Mouse (Mus musculus) limb, embryonic 12.5 days (tissue): Measurements from ENCODE around the gene Slc27a3. TPM values are rescaled to one million over a fixed set of nuclear protein-coding genes. Genes with fewer than 3 reads are reported as not detected.

Source experiments
- ATAC-seq: fragments of 200-750 bp; cut with Nextera tagmentation; 2 replicates; pipeline ENCODE4 v1.8.0; 2017; ENCODE audit warnings: low read depth, moderate TSS enrichment; ENCODE audit not compliant: insufficient number of reproducible peaks, insufficient read depth, low FRiP score, low TSS enrichment
- H3K27ac ChIP-seq: fragments of 300-500 bp; sonication (generic); 2 replicates; pipeline ENCODE4 v1.5.1; 2016; ENCODE audit warnings: mild to moderate bottlenecking, moderate library complexity
- H3K27me3 ChIP-seq: fragments of 300-500 bp; sonication (generic); 2 replicates; pipeline ENCODE4 v1.6.1; 2016; ENCODE audit warnings: mild to moderate bottlenecking, moderate library complexity
- H3K36me3 ChIP-seq: fragments of 300-500 bp; sonication (generic); 2 replicates; pipeline ENCODE4 v1.6.1; 2016; ENCODE audit warnings: mild to moderate bottlenecking, moderate library complexity
- H3K4me1 ChIP-seq: fragments of 300-500 bp; sonication (generic); replicated peaks from 2 replicates; pipeline ENCODE4 v1.6.1; 2016
- H3K4me2 ChIP-seq: fragments of 300-500 bp; sonication (generic); 2 replicates; pipeline ENCODE4 v1.6.1; 2016; ENCODE audit warnings: mild to moderate bottlenecking, moderate library complexity
- H3K4me3 ChIP-seq: fragments of 300-500 bp; sonication (generic); replicated peaks from 2 replicates; pipeline ENCODE4 v1.5.1; 2016; ENCODE audit warnings: mild to moderate bottlenecking
- H3K9ac ChIP-seq: fragments of 300-500 bp; sonication (generic); replicated peaks from 2 replicates; pipeline ENCODE4 v1.6.1; 2016; ENCODE audit warnings: mild to moderate bottlenecking, moderate library complexity
- H3K9me3 ChIP-seq: fragments of 300-500 bp; sonication (generic); 2 replicates; pipeline ENCODE4 v1.6.1; 2016; ENCODE audit warnings: mild to moderate bottlenecking, moderate library complexity
- WGBS: fragments of 180-500 bp; shearing (Covaris S2); methylation state at CpG from one replicate; pipeline ENCODE4 v1.1.7; 2016; 5-methylcytosine and 5-hydroxymethylcytosine counted together
- polyA plus RNA-seq: library from polyadenylated mRNA; unstranded; fragments of >200 nt; fragmentation: Nextera tagmentation; extraction: Ambion mirVana; gene quantifications from 2 replicates; pipeline ENCODE4 v1.2.1, GENCODE M21; 2016

Gene Slc27a3
- polyA plus RNA-seq, 1 experiment from 2014 or later, result 43.6 TPM

DNA sequence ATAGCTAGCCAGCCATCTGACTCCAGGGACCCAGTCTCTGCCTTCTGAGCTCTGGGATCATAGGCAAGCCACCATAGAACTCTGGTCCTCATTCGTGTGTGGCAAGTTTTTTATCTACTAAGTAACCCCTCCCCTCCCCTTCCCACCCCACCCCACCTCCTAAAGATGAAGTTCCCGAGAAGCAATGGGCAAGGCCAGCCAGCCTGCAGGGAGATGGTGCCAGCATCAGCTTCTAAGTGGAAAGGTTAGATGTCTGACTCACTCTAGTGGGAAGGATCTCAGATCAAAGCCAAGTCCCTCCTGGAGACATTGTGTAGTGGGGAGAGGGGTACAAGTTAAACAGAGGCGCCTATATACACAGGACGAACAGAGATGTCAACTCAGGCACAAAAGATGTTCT lies 1.3 kb upstream of the Slc27a3 start:
- Histone ChIP-seq H3K27ac (peak overlapping the region; percentile 99), H3K9ac (peak overlapping the region; percentile 87; the same call in 1 of the 2 replicates), H3K36me3 (peaks cover 65% of the 10 kb centered on the region), H3K4me1 (peaks cover 36% of the 10 kb centered on the region), H3K4me3 (0 out of 2 replicates have a peak overlapping the region, but pooled peaks have one; percentile 69), H3K9me3 (no peaks in the 10 kb centered on the region), H3K4me2 (peak overlapping the region; percentile 83; the same call in 1 of the 2 replicates), H3K27me3 (no peaks in the 10 kb centered on the region)
- WGBS, result 52% methylated on average over 4 of the region's 4 CpGs
- ATAC-seq, result no peak

DNA sequence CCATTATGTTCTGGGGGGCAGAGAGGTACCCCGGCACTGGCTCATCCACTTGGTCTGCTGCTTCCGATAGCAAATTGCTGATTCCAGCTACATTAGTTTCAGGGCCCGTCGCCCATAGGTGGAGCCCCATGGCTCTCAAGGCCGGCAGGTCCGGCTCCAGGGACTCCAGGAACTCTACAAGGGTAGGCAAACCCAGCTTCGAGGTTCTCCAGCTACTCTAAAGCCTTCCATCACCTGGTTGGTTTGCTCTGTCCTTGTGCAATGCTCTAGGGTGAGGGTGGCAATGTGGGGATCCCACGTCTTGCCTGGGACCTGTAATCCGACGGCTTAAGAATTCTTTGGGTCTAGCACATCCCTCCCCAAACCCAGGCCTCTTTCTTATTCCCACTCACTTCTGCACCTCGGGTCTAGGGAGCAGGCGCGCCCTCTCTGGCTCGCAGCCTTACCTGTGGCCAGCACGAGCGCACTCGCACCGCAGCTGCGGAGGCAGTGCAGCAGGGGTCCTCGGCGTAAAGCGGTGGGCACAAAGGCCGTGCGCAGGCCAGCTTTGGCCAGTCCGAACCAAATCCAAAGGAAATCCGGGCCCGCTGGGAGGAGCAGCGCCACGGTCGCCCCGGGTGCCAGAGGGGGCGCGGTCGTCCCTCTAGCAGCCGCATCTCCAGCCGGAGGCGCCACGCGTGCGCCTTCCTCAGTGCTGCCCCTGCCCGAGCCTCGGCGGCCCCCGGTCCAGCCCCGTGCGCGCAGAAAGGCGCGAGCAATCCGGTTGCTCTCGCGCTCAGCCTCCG lies 820 bp downstream of the Slc27a3 start:
- Histone ChIP-seq H3K4me1 (peaks cover 36% of the 10 kb centered on the region), H3K9me3 (no peaks in the 10 kb centered on the region), H3K27ac (peak overlapping the region; percentile 99), H3K36me3 (peaks cover 60% of the 10 kb centered on the region), H3K4me3 (peak overlapping the region; percentile 69), H3K4me2 (peak overlapping the region; percentile 83), H3K27me3 (no peaks in the 10 kb centered on the region), H3K9ac (peak overlapping the region; percentile 87)
- peak; percentile 56; the same call in 1 of the 2 replicates for ATAC-seq
- WGBS, result 3% methylated on average over 53 of the region's 53 CpGs

DNA sequence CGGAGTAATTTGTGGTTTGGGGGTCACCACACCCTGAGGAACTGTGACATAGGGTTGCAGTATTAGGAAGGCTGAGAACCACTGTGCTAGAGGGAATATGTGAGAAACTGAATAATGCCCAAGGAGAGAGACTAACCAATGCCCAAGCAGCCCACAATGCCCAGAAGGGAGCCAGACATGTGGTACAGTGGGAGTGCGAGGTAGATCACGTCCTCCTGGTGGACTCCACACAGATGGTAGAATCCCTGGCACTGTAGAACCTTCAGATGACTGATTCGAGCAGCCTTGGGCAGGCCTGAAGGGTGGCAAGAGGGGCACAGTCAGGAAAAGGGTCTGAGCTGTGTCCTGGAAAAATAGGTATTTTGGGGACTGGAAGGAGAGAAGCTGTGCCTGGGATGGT lies 1.5 kb downstream of the Slc27a3 start:
- H3K27me3 ChIP-seq, result no peaks in the 10 kb centered on the region
- H3K4me2 ChIP-seq, result peak overlapping the region; percentile 83
- whole genome bisulfite sequencing, result 81% methylated on average over 4 of the region's 4 CpGs
- H3K4me3 ChIP-seq, result peak overlapping the region; percentile 69
- H3K36me3 ChIP-seq, result peaks cover 52% of the 10 kb centered on the region
- H3K9ac ChIP-seq, result peak overlapping the region; percentile 87; the same call in 1 of the 2 replicates
- H3K27ac ChIP-seq, result no peak overlapping the region
- ATAC-seq, result no peak
- peaks cover 36% of the 10 kb centered on the region for H3K4me1 ChIP-seq
- no peaks in the 10 kb centered on the region for H3K9me3 ChIP-seq

DNA sequence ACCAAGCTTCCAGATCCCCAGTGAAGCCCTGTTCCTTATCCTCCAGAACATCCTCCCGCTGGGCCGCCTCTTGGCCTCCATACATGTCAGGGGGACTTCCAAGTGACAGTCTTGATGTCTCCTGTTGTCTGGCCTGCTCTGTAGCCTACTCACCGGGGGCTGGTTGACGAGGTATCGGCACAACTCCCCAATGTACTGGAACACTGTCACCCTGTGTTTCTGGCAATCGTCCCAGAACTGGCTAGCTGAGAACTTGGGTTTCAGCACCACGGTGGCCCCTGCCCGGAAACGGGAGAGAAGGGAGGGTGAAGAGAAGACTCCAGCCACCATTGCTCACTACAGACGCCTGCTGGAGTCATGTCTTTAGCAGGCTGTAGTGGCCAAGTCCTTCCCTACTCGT lies 2.3 kb downstream of the Slc27a3 start:
- Histone ChIP-seq H3K4me3 (peak overlapping the region; percentile 69; the same call in 1 of the 2 replicates), H3K9ac (no peak overlapping the region), H3K27ac (no peak overlapping the region), H3K4me2 (peak overlapping the region; percentile 83), H3K27me3 (no peaks in the 10 kb centered on the region), H3K9me3 (no peaks in the 10 kb centered on the region), H3K4me1 (peaks cover 36% of the 10 kb centered on the region), H3K36me3 (peaks cover 45% of the 10 kb centered on the region)
- no peak for ATAC-seq
- 79% methylated on average over 11 of the region's 11 CpGs for WGBS

DNA sequence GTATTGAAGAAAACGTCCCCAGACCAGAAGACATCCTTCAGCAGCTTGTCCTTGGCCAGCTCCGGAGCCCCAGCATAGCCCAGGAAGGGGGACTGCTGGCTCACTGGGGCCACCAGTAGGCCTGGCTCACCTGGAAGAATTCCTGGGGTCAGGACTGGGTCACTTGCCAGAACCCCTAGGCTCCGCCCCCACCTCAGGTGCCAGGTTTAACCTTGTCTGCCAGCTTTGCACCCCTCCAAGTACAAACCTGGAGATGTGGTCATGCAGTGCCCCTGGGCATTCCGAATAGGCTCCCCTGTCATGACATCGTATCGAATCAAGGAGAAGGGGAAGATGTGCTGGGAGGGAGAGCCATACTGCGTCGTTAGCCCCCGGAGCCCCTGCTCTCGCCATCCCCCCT lies 2.9 kb downstream of the Slc27a3 start:
- H3K4me3 ChIP-seq, result no peak overlapping the region
- WGBS, result 92% methylated on average over 10 of the region's 10 CpGs
- H3K4me1 ChIP-seq, result peaks cover 36% of the 10 kb centered on the region
- ATAC-seq, result no peak
- no peaks in the 10 kb centered on the region for H3K9me3 ChIP-seq
- no peaks in the 10 kb centered on the region for H3K27me3 ChIP-seq
- no peak overlapping the region for H3K9ac ChIP-seq
- no peak overlapping the region for H3K27ac ChIP-seq
- no peak overlapping the region for H3K4me2 ChIP-seq
- H3K36me3 ChIP-seq, result peaks cover 39% of the 10 kb centered on the region

DNA sequence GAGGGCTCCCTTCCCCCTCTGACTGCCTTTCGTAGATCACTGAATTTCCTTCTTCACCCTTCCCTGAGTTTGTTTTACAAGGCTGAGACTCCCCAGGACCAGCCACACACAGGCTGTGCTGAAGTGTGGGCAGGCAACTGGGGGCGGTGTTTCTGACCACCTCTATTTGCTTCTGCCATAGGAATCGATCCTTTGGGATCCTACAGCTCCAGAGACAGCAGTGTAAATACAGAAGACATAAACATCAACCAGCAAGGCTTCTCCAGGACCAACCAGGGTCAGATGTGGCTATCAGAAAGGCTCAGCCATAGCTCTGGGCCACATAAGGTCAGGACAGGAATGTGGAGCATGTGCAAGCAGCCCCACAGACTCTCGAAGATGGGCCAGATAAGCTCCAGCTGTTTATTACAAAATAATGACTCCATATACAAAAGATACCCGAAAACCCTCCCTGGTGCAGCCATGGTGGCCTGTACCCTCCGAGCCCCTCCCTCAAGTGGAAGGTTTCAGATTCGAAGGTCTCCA lies 4.8 kb downstream of the Slc27a3 start:
- Histone ChIP-seq H3K9me3 (no peaks in the 10 kb centered on the region), H3K9ac (no peak overlapping the region), H3K4me3 (no peak overlapping the region), H3K4me2 (no peak overlapping the region), H3K27ac (no peak overlapping the region), H3K36me3 (peaks cover 29% of the 10 kb centered on the region), H3K4me1 (peaks cover 23% of the 10 kb centered on the region), H3K27me3 (no peaks in the 10 kb centered on the region)
- WGBS, result 68% methylated on average over 7 of the region's 7 CpGs
- ATAC-seq, result no peak

DNA sequence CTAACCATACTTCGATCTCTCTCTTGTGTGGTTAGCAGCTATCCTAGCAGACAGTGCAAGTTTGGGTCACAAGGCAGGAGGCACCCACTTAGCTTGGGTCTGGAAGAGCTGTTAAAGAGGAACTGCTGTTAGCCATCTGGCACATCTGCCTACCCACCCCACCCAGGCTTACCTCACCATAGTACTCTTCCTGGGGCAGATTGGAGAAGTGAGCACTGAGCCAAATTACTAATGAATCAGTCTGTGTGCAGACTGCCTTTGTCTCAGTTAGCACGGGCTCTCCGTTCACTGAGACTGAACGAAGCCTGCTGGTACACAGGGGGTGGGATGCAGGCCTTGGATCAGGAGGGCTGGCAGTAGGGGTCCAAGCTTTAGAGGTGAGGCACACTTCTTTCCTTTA lies 6.0 kb downstream of the Slc27a3 start:
- Histone ChIP-seq H3K9ac (no peak overlapping the region), H3K36me3 (peaks cover 29% of the 10 kb centered on the region), H3K27ac (no peak overlapping the region), H3K4me2 (no peak overlapping the region), H3K9me3 (no peaks in the 10 kb centered on the region), H3K4me3 (no peak overlapping the region), H3K4me1 (peaks cover 17% of the 10 kb centered on the region), H3K27me3 (no peaks in the 10 kb centered on the region)
- WGBS, result 86% methylated on average over 4 of the region's 4 CpGs
- ATAC-seq, result no peak

DNA sequence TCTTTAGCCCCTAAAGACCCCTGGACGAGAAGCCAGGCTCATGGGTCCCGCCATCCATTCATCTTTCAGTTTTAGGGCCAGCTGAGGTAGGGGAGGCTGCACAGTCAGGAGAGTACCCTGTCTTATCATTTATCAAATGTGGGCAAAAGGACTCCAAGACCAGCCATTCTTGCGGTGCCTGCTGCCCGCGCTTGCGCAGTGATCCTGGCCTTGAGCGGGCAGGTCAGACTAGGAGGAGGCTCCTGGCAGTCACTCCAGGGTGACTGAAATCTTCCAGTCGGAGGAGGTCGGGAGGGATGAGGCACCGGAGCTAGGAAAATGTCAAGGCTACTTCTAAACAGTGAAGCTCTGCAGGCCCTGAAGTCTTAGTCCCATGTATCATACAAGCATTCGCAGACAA lies 8.0 kb downstream of the Slc27a3 start:
- no peak overlapping the region for H3K4me2 ChIP-seq
- no peaks in the 10 kb centered on the region for H3K4me1 ChIP-seq
- no peak for ATAC-seq
- H3K27ac ChIP-seq, result no peak overlapping the region
- 69% methylated on average over 11 of the region's 11 CpGs for WGBS
- no peaks in the 10 kb centered on the region for H3K27me3 ChIP-seq
- H3K9ac ChIP-seq, result no peak overlapping the region
- no peaks in the 10 kb centered on the region for H3K9me3 ChIP-seq
- no peak overlapping the region for H3K4me3 ChIP-seq
- H3K36me3 ChIP-seq, result peaks cover 23% of the 10 kb centered on the region

DNA sequence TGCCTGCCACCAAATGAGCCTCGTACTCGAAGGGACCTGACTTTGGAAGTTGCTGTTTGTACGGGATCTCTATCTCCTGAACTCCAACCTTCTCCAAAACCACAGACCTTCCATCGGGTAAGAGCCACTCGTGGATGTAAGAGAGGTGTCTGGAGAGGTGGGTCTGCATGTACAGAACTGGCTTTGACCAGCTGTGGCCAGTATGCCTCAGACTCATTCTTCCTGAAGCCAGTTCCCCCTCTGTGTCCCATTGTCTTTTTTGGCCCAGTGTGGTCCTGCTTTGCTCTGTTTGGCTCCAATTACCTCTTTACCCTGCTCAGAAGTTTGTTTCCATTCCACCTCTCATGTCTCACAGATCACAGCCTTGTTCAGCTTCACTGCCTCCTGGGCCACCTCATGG lies 11.2 kb downstream of the Slc27a3 start:
- Histone ChIP-seq H3K27me3 (no peaks in the 10 kb centered on the region), H3K9me3 (no peaks in the 10 kb centered on the region), H3K4me2 (no peak overlapping the region), H3K4me3 (no peak overlapping the region), H3K9ac (no peak overlapping the region; the same call in 1 of the 2 replicates), H3K4me1 (no peaks in the 10 kb centered on the region), H3K27ac (no peak overlapping the region), H3K36me3 (no peaks in the 10 kb centered on the region)
- WGBS, result 83% methylated on average over 5 of the region's 5 CpGs
- ATAC-seq, result no peak

DNA sequence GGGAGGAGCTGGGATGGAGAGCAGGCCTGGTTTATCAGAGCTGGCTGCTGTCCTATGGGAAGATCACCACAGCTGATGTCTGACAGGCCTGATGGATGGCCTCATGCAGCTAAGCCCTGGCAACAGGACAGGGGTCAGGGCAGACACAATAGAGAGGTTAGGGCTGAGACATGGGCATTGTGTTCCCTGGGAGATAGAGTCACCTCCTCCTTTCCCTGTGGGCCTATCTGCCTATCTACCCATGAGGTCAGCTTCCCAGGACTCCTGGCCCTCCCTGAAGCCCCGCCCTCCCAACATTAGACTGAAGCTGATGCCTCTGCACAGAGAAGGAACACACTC lies 13.5 kb downstream of the Slc27a3 start:
- no peaks in the 10 kb centered on the region for H3K4me1 ChIP-seq
- H3K9me3 ChIP-seq, result no peaks in the 10 kb centered on the region
- no peaks in the 10 kb centered on the region for H3K36me3 ChIP-seq
- no peaks in the 10 kb centered on the region for H3K27me3 ChIP-seq
- no peak for ATAC-seq
- H3K9ac ChIP-seq, result no peak overlapping the region
- no peak overlapping the region for H3K4me2 ChIP-seq
- H3K4me3 ChIP-seq, result no peak overlapping the region
- 75% methylated on average over 1 of the region's 1 CpGs for WGBS
- H3K27ac ChIP-seq, result no peak overlapping the region

DNA sequence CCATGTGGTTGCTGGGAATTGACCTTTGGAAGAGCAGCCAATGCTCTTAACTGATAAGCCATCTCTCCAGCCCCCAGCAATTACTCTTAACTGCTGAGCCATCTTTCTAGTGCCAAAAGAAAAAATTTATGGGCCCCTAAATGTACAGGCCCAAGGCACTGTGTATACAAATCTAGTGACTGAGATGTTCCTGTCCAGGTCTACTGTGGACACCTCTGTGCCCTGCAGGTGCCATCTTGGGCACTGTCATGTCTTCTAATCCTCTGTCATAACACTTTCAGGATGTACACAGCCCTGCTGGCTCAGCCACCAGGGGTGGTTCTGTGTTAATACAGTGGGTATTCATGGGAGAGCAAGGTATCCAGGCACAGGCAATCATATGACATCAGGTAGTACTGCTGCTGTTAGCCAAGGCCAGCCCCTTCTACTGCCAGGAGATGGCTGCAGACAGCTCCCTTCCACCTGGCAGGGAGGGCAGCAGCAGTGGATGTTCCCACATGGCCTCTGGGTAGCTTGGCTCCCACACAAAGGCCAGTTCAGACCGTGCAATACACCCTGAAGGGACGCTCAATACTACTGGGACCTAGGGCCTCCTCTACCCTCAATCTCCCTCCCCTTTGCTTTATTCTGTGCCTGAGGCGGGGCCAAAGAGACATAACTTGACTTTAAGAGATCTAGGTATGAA lies 14.0 kb downstream of the Slc27a3 start:
- Histone ChIP-seq H3K36me3 (no peaks in the 10 kb centered on the region), H3K27me3 (no peaks in the 10 kb centered on the region), H3K4me2 (no peak overlapping the region), H3K9ac (no peak overlapping the region), H3K27ac (no peak overlapping the region), H3K4me3 (no peak overlapping the region), H3K9me3 (no peaks in the 10 kb centered on the region), H3K4me1 (no peaks in the 10 kb centered on the region)
- no peak for ATAC-seq
- WGBS, result 74% methylated on average over 3 of the region's 3 CpGs
